In genomic region chr15:11908166-11908565, GRCm38 (mm10) we compare ENCODE assay signal across 7 mouse cellular contexts. TPM values are rescaled to one million over a fixed set of nuclear protein-coding genes. Genes with fewer than 3 reads are reported as not detected.
A peak's percentile ranks its signal among the peaks of the same experiment; 100 is the strongest.
DNase-seq lines count a peak whose midpoint lies in the region; ATAC-seq and TF ChIP-seq lines count a peak whose summit lies in the region.

No protein-coding gene starts in this region.

- peak overlapping the region; percentile 45 for H3K4me2 ChIP-seq in embryonic facial prominence, embryonic 14.5 days (ENCODE audit: low read depth, low read length)
- H3K4me2 ChIP-seq in kidney, embryonic 14.5 days (replicated peaks; ENCODE audit: low read depth, low read length): peak overlapping the region; percentile 33

- peak overlapping the region; percentile 57 for H3K27ac ChIP-seq in brown adipose tissue, adult 24 weeks (replicated peaks; ENCODE audit: low read depth, low read length)
- no peak overlapping the region for H3K27ac ChIP-seq in embryonic facial prominence, embryonic 14.5 days (replicated peaks; ENCODE audit: low read depth, low read length)
- no peak overlapping the region for H3K27ac ChIP-seq in kidney, embryonic 14.5 days (ENCODE audit: low read depth, low read length)
- H3K27ac ChIP-seq in left cerebral cortex, adult 2 months: no peak overlapping the region

- no peaks in the 10 kb centered on the region for H3K36me3 ChIP-seq in embryonic facial prominence, embryonic 14.5 days (ENCODE audit: control insufficient read depth, insufficient read depth, low read length)
- no peaks in the 10 kb centered on the region for H3K36me3 ChIP-seq in kidney, embryonic 14.5 days (ENCODE audit: control insufficient read depth, insufficient read depth, low read length)

- intact Hi-C loops in left cerebral cortex, adult 2 months (cut with DNase I): no loop called here

- peak; percentile 56; the same call in 1 of the 2 replicates for ATAC-seq in embryonic facial prominence, embryonic 14.5 days (ENCODE audit: low read depth)
- no peak; the same call in 1 of the 2 replicates for ATAC-seq in kidney, embryonic 14.5 days (ENCODE audit: low FRiP score, low TSS enrichment)
- no peak for ATAC-seq in inflammation-experienced regulatory T-cells, adult 6 months

- peaks cover 4% of the 10 kb centered on the region; the same call in 1 of the 2 replicates for H3K4me1 ChIP-seq in brown adipose tissue, adult 24 weeks (ENCODE audit: control insufficient read depth, insufficient read depth, insufficient read length, low read length)
- H3K4me1 ChIP-seq in embryonic facial prominence, embryonic 14.5 days (ENCODE audit: control insufficient read depth, insufficient read depth, low read length): peaks cover 10% of the 10 kb centered on the region
- H3K4me1 ChIP-seq in kidney, embryonic 14.5 days (ENCODE audit: control insufficient read depth, insufficient read depth, low read length): peaks cover 18% of the 10 kb centered on the region

- WGBS in embryonic facial prominence, embryonic 14.5 days: 2% methylated on average over 11 of the region's 11 CpGs
- 6% methylated on average over 11 of the region's 11 CpGs for WGBS in kidney, embryonic 14.5 days

- DNase-seq in embryonic facial prominence, embryonic 14.5 days (ENCODE audit: low spot score): peak; percentile 76
- peak; percentile 34 for DNase-seq in mesoderm, embryonic 11.5 days (ENCODE audit: low read depth, low spot score)
- DNase-seq in left cerebral cortex, adult 2 months (ENCODE audit: extremely low spot score in 1 of 2, low spot score in 2 of 2): no peak
- DNase-seq in cerebellum, postnatal 25 days: no peak

- TF ChIP-seq CTCF in left cerebral cortex, adult 2 months (IDR thresholded peaks at IDR 0.05): no peak

- H3K9ac ChIP-seq in embryonic facial prominence, embryonic 14.5 days (ENCODE audit: low read depth, low read length): no peak overlapping the region
- no peak overlapping the region for H3K9ac ChIP-seq in kidney, embryonic 14.5 days (ENCODE audit: low read depth, low read length)

- no peaks in the 10 kb centered on the region for H3K9me3 ChIP-seq in embryonic facial prominence, embryonic 14.5 days (ENCODE audit: control insufficient read depth, low read length)
- no peaks in the 10 kb centered on the region for H3K9me3 ChIP-seq in kidney, embryonic 14.5 days (ENCODE audit: control insufficient read depth, low read length)

- peaks cover 30% of the 10 kb centered on the region for H3K27me3 ChIP-seq in embryonic facial prominence, embryonic 14.5 days (replicated peaks; ENCODE audit: control insufficient read depth, insufficient read depth, low read length)
- H3K27me3 ChIP-seq in kidney, embryonic 14.5 days (ENCODE audit: control insufficient read depth, insufficient read depth, low read length): peaks cover 24% of the 10 kb centered on the region

- peak overlapping the region; percentile 8; the same call in 1 of the 2 replicates for H3K4me3 ChIP-seq in brown adipose tissue, adult 24 weeks (ENCODE audit: insufficient read depth, low read depth, low read length)
- H3K4me3 ChIP-seq in embryonic facial prominence, embryonic 14.5 days (ENCODE audit: low read depth, low read length): no peak overlapping the region
- H3K4me3 ChIP-seq in kidney, embryonic 14.5 days (ENCODE audit: low read length): peak overlapping the region; percentile 20; the same call in 1 of the 2 replicates
- H3K4me3 ChIP-seq in left cerebral cortex, adult 2 months: no peak overlapping the region

RNA-seq across cellular contexts. Expression of gene Npr3, which starts 1.1 kb away (rescaled TPM):
- polyA plus RNA-seq in brown adipose tissue, adult 24 weeks (2012; ENCODE audit: insufficient read depth, insufficient read length, missing spikeins): 67.8 and 71.3 TPM in 2 replicates
- polyA plus RNA-seq in embryonic facial prominence, embryonic 14.5 days (2014; fragmentation: Nextera tagmentation; extraction: Ambion mirVana): 5.4 and 5.9 TPM in 2 replicates
- 5.6 and 8.1 TPM in 2 replicates for polyA plus RNA-seq in kidney, embryonic 14.5 days (2014; fragmentation: Nextera tagmentation; extraction: Ambion mirVana)
- not detected for polyA plus RNA-seq in inflammation-experienced regulatory T-cells, adult 6 months (2017; shearing (Covaris generic))
- total RNA-seq in left cerebral cortex, adult 2 months (2021): 10 to 100 TPM; 14.7 to 17.0 TPM

Comparison
In these comparisons a context has a peak if more than half of its experiments do, and no peak if none do; other contexts are left out.
1. H3K4me3 ChIP-seq: peak in brown adipose tissue, adult 24 weeks (single experiment) and kidney, embryonic 14.5 days (single experiment); none in embryonic facial prominence, embryonic 14.5 days (single experiment) and left cerebral cortex, adult 2 months (single experiment).
2. DNase-seq: peak in embryonic facial prominence, embryonic 14.5 days (single experiment) and mesoderm, embryonic 11.5 days (single experiment); none in left cerebral cortex, adult 2 months (0 of 2) and cerebellum, postnatal 25 days (0 of 2).